Mouse (Mus musculus) adrenal gland, postnatal 36 days (tissue): ENCODE results near the gene Mtmr3. TPM values are rescaled to one million over a fixed set of nuclear protein-coding genes. Genes with fewer than 3 reads are reported as not detected.
A peak's percentile ranks its signal among the peaks of the same experiment; 100 is the strongest.

ENCODE experiments used
- DNase-seq, 2 experiments: peaks; one replicate each; pipeline ENCODE4 v3.0.0; 2021; ENCODE audit warnings: mixed read lengths in 1 of 2
- total RNA-seq, 2 experiments: library from RNA; stranded (reverse); gene quantifications; 2 replicates each; pipeline ENCODE4 v1.2.3; 2021

The Mtmr3 gene
- total RNA-seq, 2 experiments from 2014 or later, result 55.6 to 64.4 TPM

GRCm38 (mm10) chr11:4464616-4465015 lies 130.0 kb downstream of the Mtmr3 start:
- no peak for DNase-seq

- DNase-seq, result no peak
These were observed 130.5 kb downstream of the Mtmr3 start for GRCm38 (mm10) chr11:4464186-4464585.

- no peak for DNase-seq
These were observed 131.8 kb downstream of the Mtmr3 start for GRCm38 (mm10) chr11:4462868-4463267.

- no peak for DNase-seq
These were observed 133.5 kb downstream of the Mtmr3 start for GRCm38 (mm10) chr11:4461154-4461553.

GRCm38 (mm10) chr11:4460615-4461014 lies 134.0 kb downstream of the Mtmr3 start:
- DNase-seq, result no peak

GRCm38 (mm10) chr11:4454895-4455535 lies 139.6 kb downstream of the Mtmr3 start:
- DNase-seq, result no peak

GRCm38 (mm10) chr11:4452467-4453184 lies 142.0 kb downstream of the Mtmr3 start:
- no peak for DNase-seq

- DNase-seq, result peak; percentile 54 to 78
These were observed 143.5 kb downstream of the Mtmr3 start for GRCm38 (mm10) chr11:4451116-4451515.

GRCm38 (mm10) chr11:4446195-4446868 lies 148.3 kb downstream of the Mtmr3 start:
- no peak for DNase-seq

GRCm38 (mm10) chr11:4442280-4442679 lies 152.4 kb downstream of the Mtmr3 start:
- DNase-seq, result no peak

GRCm38 (mm10) chr11:4440978-4441377 lies 153.7 kb downstream of the Mtmr3 start, which contains the start of gene Hormad2:
Gene Hormad2, minus strand, starts transcription at chr11:4441105.
- DNase-seq, result peak; percentile 12 to 51

- DNase-seq, result no peak
These were observed 156.5 kb downstream of the Mtmr3 start for GRCm38 (mm10) chr11:4438211-4438610.

- DNase-seq, result no peak
These were observed 157.3 kb downstream of the Mtmr3 start for GRCm38 (mm10) chr11:4437318-4437717.

GRCm38 (mm10) chr11:4436631-4437030 lies 158.0 kb downstream of the Mtmr3 start:
- DNase-seq, result no peak

GRCm38 (mm10) chr11:4434461-4434860 lies 160.2 kb downstream of the Mtmr3 start:
- DNase-seq, result no peak

Other genes starting within 250 kb of the Mtmr3 start
- under 1 TPM; 0.40 to 0.86 TPM for gene Hormad2, start 153.8 kb downstream of the Mtmr3 start, total RNA-seq
- not detected for gene Gm11032, start 25.2 kb upstream of the Mtmr3 start, total RNA-seq
- 10 to 100 TPM; 46.8 to 47.1 TPM for gene Ascc2, start 42.9 kb upstream of the Mtmr3 start, total RNA-seq
- gene Uqcr10, start 109.5 kb upstream of the Mtmr3 start, total RNA-seq, result 100 to 1,000 TPM; 958 to 992 TPM
- 10 to 100 TPM; 44.5 to 49.6 TPM for gene Zmat5, start 109.8 kb upstream of the Mtmr3 start, total RNA-seq
- under 1 TPM in 1 of 2 experiments, not detected in 1; 0.20 TPM for gene Cabp7, start 151.9 kb upstream of the Mtmr3 start, total RNA-seq